Mouse (Mus musculus): ENCODE results near the gene Btbd19.

Gene Btbd19

GRCm38 (mm10) chr4:117070624-117071023 lies 54.9 kb downstream of the Btbd19 start:
- in situ Hi-C loops (cut with MboI; ENCODE audit: low sequenced_read_pairs): no loop called here

GRCm38 (mm10) chr4:117069647-117070046 lies 55.9 kb downstream of the Btbd19 start:
- in situ Hi-C loops (cut with MboI; ENCODE audit: low sequenced_read_pairs): no loop called here
